Mouse (Mus musculus): ENCODE results near the gene Ptpro. TPM values are rescaled to one million over a fixed set of nuclear protein-coding genes. Genes with fewer than 3 reads are reported as not detected.

Ptpro gene
- total RNA-seq, 2 experiments from 2014 or later: 3.5 to 4.1 TPM

Other genes starting within 250 kb of the Ptpro start
- 1 to 10 TPM; 3.5 to 4.8 TPM for gene Rerg, start 81.8 kb upstream of the Ptpro start, total RNA-seq (2021)

All from heart, postnatal 25 days (tissue).